Mouse (Mus musculus) bone marrow, adult 2 months (tissue): ENCODE data around the gene Rbm28. TPM values are rescaled to one million over a fixed set of nuclear protein-coding genes. Genes with fewer than 3 reads are reported as not detected.
A peak's percentile ranks its signal among the peaks of the same experiment; 100 is the strongest.

ENCODE experiments used
- H3K27ac ChIP-seq: fragments of 200-500 bp; 2 replicates; pipeline ENCODE4 v1.5.1; 2012; ENCODE audit warnings: low read depth, mild to moderate bottlenecking, control low read depth, inconsistent platforms, low read length; ENCODE audit not compliant: control insufficient read depth, poor library complexity, insufficient read depth
- H3K4me1 ChIP-seq: fragments of 200-500 bp; 2 replicates; pipeline ENCODE4 v1.6.1; 2011; ENCODE audit warnings: low read length; ENCODE audit not compliant: control insufficient read depth, insufficient read depth
- H3K4me3 ChIP-seq: fragments of 200-500 bp; replicated peaks from 2 replicates; pipeline ENCODE3; 2011; ENCODE audit warnings: mild to moderate bottlenecking, low read depth, low read length, control low read depth; ENCODE audit not compliant: control insufficient read depth
- CTCF ChIP-seq: fragments of 200-500 bp; IDR thresholded peaks from 2 replicates; pipeline ENCODE4 v1.5.1; 2011; ENCODE audit warnings: low read length, control low read depth; ENCODE audit not compliant: control insufficient read depth, insufficient read depth
- POLR2A ChIP-seq: fragments of 200-500 bp; IDR thresholded peaks from 2 replicates; pipeline ENCODE4 v1.6.1; 2011; ENCODE audit warnings: low read depth, mild to moderate bottlenecking, control low read depth, low read length, borderline replicate concordance; ENCODE audit not compliant: control insufficient read depth
- WGBS: fragments of 180-500 bp; shearing (Covaris S2); methylation state at CpG from one replicate; pipeline ENCODE4 v1.1.7; 2018; 5-methylcytosine and 5-hydroxymethylcytosine counted together
- polyA plus RNA-seq: library from polyadenylated mRNA; stranded (reverse); fragments of >200 nt; gene quantifications from 2 replicates; pipeline ENCODE4 v1.2.4, GENCODE M21; 2011; ENCODE audit warnings: low replicate concordance; ENCODE audit not compliant: missing spikeins, insufficient read depth, insufficient read length

Gene Rbm28
- 12.3 and 21.5 TPM in 2 replicates for polyA plus RNA-seq

DNA sequence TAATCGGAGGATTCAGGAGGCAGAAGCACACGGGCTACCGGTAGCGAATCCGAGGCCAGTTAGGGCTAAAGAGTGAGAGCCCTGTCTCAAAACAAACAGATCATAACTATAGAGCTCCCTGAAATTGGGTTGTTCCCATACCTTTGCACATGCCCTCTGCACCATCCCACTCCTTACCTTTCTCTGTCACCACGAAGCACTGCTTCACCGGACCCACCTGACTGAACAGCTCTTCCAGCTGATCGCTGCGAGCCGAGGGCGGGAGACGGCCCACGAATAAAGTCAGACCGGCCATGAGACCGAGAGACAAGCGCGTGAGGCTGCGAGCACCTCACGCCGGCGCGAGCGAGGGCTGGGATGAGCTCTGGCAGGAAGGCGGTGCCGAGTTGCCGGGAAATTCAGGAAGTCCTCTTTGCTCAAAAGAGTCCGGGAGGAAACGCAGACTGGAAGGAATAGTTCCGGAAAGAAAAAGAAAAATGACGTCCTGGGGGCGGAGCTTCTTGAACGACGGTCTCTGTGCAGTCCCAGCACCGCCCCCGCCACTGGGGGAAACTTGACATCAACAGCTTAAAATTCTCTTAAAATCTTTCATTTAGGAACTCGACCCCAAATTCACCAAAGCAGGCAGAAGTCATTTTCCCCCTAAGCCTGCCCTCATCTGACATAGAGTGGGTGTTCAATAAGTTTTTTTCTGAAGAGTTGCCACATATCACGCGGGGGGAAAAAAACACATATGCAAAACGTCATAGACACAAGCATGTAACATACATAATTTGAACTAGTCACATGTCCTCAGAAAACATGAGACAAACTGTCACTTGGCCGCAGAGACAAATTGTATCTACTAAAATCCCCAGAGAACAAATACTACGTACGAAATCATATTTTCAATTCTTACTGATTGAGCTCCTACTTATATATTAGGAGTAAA is at the start of gene Rbm28:
Gene Rbm28 (minus strand): TSS at position 693 of the 931 bp plus-strand sequence.
- Histone ChIP-seq H3K4me1 (no peaks in the 10 kb centered on the region; the same call in 1 of the 2 replicates), H3K4me3 (peak within 1 kb of the TSS; percentile 97), H3K27ac (no peak within 1 kb of the TSS)
- peak; percentile 65; the same call in 1 of the 2 replicates for TF ChIP-seq POLR2A
- TF ChIP-seq CTCF, result no peak
- WGBS, result 6% methylated on average over 42 of the region's 42 CpGs

DNA sequence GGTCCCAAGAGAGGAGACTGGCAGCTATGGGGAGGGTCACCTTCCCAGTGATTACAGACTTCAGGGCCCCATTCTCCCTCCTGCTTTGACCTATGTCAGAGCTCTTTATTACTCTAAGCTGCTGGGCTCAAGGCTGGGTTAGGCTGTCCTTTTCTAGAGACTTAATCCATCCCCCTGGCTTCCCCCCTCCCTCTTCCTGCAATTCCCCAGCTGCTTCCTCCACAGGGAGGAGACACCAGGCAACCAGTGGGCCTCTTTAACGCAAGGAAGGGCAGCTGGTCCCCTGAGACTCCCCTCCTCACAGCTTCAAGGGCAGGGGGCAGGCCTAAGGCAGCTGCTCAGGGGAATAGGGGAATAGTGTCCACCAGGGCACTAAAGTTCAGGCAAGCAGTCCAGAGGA is 49.4 kb upstream of the Rbm28 start:
- Histone ChIP-seq H3K4me1 (no peaks in the 10 kb centered on the region; the same call in none of the 2 replicates), H3K4me3 (no peak overlapping the region), H3K27ac (no peak overlapping the region)
- TF ChIP-seq CTCF (no peak), POLR2A (no peak)
- WGBS, result 0% methylated on average over 1 of the region's 1 CpGs

DNA sequence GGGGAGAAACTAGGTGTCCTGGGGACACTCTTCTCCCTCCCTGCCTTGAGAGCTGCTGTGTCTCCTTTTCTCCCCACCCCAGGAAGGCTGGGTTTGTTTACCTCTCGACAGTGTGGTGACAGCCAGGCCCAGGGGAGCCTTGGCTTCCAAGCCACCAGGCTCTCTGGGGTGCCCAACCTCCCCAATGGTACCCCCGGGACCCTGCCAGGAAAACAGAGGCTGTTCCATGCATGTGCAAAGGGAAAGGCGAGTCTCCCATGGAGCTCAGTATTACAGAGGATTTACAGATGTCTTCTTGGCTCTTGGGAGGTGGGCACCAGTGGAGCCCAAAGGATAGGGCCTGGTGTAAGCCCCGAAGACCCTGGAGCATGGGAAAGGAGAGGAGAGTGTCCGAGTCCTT is 48.6 kb upstream of the Rbm28 start:
- 61% methylated on average over 5 of the region's 5 CpGs for WGBS
- TF ChIP-seq POLR2A (no peak), CTCF (no peak)

DNA sequence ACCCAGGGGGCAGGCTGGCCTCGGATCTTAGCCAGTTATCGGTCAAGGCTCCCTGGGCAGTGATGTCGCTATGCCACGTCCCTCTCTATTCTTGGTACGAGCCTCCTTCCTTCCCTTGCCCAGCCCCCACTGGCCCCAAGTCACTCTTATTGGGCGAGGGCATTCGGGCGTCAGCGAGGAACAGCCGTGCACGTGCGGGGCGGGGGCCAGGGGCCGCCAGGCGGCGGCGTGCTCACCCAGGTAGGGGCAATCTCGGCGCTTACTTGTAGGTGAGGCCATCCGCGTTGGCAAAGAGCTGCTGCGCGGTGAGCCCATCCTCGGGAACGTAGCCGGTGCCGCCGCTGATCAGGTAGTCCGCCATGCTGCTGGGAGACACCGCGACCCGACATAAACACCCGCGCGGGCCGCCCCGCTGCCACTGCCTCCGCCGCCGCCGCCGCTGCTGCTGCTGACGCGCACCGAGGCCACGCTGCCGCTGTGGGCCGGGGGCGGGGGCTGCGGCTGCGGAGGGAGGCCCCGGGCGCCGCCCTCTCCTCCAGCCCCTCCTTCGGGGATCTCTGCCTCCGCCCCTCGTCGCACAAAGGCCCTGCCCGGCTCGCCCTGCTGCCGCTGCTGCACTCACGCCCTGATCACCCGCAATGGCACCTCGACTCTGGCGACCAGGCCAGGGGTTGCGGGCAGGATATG is 47.1 kb upstream of the Rbm28 start:
- under 1% methylated on average over 64 of the region's 66 CpGs for WGBS
- H3K27ac ChIP-seq, result peak overlapping the region; percentile 45
- H3K4me1 ChIP-seq, result no peaks in the 10 kb centered on the region; the same call in 1 of the 2 replicates
- TF ChIP-seq POLR2A (0 out of 2 replicates have a peak, but pooled peaks have one; percentile 39), CTCF (no peak)
- H3K4me3 ChIP-seq, result peak overlapping the region; percentile 73

More for the DNA sequence above, 48.6 kb upstream of the Rbm28 start:
- no peak overlapping the region for H3K27ac ChIP-seq
- H3K4me1 ChIP-seq, result no peaks in the 10 kb centered on the region; the same call in none of the 2 replicates
- no peak overlapping the region for H3K4me3 ChIP-seq

DNA sequence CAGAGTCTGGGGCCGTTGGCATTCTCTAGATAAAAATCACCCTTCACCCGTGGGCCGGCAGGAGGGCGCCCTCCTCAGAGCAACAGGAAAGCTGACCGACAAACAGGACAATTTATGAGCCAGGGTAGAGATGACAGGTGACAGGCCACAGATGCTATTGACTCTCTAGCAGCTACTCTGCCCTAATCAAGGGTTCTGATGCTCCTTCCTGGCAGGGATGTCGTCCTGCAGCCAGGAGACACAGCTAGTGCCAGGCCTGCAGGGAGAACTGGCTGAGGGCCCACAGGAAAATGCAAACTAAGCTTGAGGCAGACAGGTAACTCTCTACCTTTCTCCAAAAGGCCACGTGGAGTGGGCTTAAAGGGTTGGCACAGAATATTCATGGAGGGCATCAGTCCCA is 46.3 kb upstream of the Rbm28 start:
- WGBS, result 8% methylated on average over 7 of the region's 7 CpGs
- Histone ChIP-seq H3K4me1 (no peaks in the 10 kb centered on the region; the same call in 1 of the 2 replicates), H3K27ac (no peak overlapping the region), H3K4me3 (no peak overlapping the region)
- TF ChIP-seq CTCF, result no peak
- TF ChIP-seq POLR2A, result no peak

DNA sequence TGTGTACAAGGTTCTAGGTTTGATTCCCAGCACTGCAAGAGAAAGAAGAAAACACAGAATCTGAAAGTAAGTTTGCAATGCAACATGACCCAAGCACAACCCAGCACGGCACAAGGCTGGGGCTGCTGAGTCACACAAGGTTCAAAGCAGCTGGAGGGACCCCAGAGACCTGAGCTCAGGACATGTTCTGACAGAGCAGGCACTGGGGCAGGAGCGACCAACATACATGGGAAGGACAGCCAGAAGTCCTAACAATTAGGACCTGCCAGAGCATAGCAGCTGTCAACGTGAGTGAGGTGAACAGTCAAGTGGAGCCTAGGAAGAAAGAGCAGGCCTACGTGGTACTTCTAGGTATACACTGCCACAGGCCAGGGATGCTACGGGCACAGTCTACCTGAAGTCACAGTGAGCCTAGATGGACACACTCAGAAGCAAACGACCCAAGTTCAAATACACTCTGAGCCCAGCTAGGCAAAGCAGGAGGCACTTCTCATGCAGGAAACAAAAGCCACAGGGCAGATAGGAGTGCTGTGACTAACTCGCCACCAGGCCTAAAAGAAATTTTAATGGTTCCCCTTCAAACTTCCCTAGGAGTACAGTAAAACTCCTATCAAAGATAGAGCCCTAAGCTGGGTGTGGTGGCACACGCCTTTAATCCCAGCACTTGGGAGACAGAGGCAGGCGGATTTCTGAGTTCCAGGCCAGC is 45.6 kb upstream of the Rbm28 start:
- H3K4me3 ChIP-seq, result no peak overlapping the region
- TF ChIP-seq CTCF (no peak), POLR2A (no peak)
- H3K4me1 ChIP-seq, result no peaks in the 10 kb centered on the region; the same call in 1 of the 2 replicates
- no peak overlapping the region for H3K27ac ChIP-seq
- WGBS, result 53% methylated on average over 9 of the region's 9 CpGs

DNA sequence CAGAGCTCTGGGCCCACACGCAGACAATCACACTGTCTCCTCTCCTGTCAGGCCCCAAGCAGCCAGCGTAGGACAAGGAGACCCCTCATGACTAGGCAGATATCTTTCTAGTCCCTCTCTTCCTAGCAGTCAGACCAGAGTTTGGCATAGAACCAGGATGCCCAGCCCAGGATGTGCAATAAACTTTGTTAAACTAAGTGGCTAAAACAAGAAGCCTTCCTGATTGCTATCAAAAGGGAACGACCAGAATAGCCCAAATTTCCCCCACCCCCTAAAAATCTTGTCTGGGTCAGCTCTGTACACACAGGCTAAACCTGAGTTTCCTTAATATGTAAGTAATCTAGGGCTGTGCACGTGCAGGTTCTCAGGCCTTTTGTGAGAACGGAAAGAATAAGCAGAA is 43.4 kb upstream of the Rbm28 start:
- no peak overlapping the region for H3K4me3 ChIP-seq
- TF ChIP-seq POLR2A (no peak), CTCF (no peak)
- WGBS, result 49% methylated on average over 5 of the region's 5 CpGs
- H3K4me1 ChIP-seq, result no peaks in the 10 kb centered on the region; the same call in 1 of the 2 replicates
- H3K27ac ChIP-seq, result no peak overlapping the region
